Mouse (Mus musculus): ENCODE results near the gene Pink1.

Gene Pink1

DNA sequence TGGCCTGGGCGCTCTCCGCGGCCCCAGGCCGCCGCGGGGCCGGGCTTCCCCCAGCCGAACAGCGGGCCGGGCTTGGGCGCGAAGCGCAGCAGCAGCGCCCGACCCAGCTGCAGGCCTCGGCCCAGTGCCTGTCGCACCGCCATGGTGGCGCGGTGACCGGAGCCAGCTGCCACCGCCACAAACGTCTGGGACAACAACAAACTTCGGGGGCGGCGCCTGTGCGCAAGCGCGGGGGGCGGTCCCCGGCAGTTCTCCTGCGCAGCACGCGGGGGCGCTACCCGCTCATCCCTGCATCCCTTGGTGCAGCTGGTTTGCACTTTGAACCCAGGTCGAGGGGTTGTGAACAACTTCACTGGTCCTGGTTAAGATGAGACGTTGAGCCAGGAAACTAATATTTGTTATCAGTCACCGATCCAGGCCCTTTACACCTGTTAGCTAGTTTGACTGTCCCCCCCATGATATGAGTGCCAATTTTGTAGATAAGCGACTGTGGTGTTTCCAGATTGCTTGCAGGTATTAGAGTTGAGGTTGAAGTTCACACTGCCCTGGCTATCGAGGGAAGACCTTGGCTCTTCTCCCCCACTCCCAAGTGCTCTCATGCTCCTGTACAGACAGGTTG, at the start of gene Pink1:
Gene Pink1, minus strand, starts transcription at position 231 of the 619 bp plus-strand sequence.
- DNase-seq = peak; percentile 94 to 95

DNA sequence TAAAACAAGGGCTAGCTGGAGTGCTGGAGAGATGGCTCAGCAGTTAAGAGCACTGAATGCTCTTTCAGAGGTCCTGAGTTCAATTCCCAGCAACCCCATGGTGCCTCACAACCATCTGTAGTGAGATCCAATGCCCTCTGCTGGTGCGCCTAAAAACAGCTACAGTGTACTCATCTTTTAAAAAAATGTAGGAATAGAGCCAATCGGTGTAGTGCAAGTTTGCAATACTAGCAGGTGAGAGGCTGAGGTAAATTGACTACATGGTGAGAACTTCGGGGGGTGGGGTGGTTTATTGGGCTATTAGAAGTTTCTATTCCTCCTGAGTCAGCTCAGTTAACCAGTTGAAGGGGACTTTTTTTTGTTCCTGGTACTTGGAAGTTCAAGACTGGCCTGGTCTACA, 49.0 kb upstream of the Pink1 start:
- no peak for DNase-seq

DNA sequence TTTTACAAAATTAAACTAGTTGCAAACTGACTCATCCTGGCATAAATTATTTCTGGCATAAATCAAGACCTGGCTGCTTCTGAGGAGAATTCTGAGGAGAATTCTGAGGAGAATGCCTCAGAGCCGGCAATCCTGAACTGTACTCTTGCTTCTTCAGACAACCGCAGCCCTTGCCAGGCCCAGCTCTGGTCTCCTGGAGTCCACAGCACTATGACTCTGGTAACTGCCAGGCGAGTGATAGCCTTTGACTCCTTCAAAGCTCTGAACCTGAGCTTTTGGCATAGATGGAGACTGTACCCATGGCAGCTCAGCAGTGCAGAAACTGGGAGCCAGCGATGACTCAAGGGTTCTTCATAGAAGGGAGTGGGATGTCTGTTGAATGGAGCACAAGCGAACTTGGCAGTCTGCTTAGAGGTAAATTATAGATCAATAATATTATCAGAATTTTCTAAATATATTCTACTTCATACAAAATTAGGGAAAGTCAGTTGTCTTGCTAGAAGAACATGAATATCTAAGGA, 44.9 kb upstream of the Pink1 start:
- no peak for DNase-seq

DNA sequence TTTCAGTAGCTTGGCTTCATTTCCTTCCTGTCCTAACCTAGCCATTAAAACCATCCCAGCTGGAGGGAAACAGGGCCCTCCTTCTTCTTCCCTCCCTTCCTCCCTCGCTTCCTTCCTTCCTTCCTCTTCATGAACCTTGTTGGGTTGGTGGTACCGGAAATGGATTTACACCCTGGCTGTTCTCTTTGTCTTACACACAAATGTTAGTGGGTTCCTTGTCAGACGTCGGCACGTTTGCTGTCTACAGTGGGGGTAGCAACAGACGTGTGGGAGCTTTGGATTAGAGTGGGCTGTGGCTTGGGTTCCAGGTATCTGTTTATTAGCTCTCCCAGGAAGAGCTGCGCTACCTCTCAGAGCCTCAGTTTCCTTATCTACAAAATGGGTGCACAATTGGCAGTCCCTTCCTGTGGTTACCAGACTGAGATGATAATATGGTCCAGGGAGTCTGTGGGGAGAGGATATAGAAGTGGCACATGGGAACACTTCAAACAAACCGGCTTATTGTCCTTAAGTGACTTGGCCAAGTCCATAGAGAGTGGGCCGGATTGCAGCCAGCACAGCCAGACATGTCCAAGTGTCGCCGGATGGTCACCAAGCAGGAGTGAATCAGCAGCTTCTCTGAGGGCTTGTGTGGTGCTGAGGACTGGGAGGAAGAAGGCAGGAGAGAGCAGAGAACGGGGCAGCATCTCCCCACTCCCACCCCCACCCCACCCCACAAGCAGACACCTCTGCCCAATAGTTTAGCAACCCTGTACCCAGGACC, 42.6 kb upstream of the Pink1 start:
- DNase-seq = no peak

DNA sequence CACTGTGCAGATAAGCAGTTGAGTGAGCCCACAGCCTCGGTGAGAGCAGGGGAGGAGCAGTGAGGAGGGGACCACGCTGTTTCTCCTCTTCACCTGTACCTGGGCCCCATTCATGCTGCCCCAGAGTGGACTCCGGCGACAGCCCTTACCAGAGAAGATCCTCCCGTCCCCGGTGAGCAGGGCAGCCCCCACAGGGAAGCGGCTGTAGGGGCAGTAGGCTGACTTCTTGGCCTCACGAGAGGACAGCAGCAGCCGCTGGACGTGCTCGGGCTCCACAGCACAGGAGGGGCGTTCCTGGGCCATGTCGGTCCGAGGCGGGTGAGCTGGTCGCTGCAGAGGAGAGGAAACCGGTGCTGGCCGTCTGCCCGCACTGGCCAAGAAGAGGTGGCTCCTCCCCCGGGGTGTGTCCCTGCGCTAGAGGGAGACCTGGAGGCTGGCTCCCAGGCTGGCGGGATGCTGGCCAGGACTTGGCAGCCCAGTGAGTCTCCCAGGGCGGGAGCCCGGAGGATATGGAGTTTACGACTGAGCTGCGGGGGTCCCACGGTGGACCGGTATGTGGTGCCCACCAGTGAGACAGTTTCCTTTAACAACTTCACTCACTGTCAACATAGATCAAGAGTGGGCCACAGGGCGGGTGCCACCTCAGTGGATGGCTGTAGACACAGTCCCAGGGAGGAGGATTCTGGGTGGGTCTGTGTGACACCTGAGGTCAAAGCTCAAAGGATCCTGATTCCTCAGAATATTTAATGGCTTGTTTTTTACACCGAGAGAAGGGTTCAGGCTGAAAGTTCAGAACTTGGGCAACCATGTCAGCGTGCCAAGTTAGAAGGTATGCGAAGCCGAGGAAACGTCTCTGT, 41.8 kb upstream of the Pink1 start, which contains the start of gene Cda:
Gene Cda, minus strand, starts transcription at position 352 of the 857 bp plus-strand sequence.
- peak; percentile 65 to 75 for DNase-seq

DNA sequence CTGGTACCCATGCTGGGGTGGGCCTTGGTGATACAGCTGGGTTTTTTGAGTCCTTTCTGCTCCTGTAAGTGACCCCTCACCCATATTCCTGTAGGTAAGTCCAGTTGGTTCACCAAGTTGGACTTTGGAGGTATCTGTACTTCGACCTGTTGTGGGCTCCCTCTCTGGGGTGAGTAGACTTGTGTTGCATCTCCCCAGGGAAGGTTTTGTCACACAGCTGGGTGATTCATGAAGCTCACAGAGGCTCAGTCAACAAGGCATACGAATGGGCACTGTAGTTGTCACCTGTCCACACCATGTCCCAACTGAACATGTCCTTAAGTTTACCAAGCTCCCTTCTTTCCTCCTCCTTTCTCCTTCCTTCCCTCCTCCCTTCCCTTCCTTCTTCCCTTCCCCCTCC, 40.5 kb upstream of the Pink1 start:
- DNase-seq = no peak

DNA sequence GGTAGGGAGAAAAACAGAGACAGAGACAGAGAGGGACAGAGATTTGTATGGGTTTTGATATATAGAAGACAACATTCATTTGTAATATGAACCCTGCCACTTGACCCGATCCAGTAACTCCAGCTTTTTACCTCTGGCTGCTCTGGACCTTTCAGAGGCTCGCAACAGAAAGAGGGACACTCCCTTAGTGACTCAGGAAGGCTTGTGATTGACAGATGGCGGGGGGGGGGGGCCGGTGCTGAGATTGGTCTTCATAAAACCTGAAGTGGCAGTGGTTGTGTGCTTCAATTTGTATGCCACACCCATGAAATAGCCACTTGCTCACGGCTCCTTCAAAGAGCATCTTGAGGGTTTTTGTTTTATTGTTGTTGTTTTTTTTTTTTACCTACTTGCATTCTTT, 37.4 kb upstream of the Pink1 start:
- no peak for DNase-seq

DNA sequence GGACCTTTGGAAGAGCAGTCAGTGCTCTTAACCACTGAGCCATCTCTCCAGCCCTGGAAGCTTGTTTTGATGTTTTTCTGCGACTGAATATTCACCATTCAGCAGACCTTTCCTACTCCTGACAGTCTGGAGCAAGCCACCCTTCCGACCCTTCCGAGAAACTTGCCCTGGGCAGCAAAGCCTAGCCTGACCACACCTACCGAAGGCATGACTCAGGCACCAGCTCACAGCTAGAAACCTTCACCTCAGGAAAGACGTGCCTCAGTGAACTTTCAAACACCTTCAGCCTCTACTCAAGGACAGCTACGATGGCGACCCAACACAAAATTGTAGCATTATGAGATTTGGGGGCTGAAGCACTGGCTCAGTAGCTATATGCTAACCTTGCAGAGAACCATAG, 36.8 kb upstream of the Pink1 start:
- no peak for DNase-seq

DNA sequence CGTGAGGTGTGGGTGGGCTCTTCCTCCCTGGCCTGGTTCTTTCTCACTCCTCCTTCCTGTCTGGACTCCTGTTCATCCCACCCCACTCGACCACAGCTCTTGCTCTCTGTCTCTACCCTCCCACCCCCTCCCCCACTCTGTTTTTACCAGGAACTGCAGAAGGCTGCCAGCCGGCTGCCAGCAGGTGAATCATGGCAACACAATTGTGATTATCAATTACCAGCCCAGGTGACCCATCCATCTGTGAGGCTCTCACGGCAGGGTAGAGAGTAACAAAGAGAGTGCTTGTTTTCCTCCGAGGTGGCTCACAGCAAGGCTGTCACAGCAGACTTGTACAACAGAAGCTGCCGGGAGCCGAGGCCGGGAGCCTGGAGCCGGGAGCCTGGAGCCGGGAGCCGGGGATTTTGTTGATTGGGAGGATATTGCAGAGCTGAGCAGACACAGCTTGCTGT, 35.3 kb upstream of the Pink1 start:
- DNase-seq = peak; percentile 51 to 65

DNA sequence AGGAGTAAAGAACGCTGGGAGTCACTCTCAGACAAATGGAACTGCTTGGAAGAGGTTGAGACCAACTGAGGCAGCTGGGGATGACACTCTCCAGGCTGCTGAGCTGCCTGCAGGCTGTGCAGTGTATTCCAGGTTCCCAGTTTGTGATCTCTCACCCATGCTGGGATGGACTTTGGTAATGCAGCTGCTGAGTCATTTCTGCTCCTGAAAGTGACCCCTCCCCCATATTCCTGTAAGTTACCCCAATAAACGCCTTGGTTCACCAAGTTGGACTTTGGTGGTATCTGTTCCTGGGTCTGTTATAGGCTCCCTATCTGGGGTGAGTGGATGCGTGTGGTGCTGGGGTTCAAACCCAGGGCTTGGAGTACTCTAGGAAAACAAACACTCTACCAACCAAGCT, 32.1 kb upstream of the Pink1 start:
- DNase-seq = no peak

DNA sequence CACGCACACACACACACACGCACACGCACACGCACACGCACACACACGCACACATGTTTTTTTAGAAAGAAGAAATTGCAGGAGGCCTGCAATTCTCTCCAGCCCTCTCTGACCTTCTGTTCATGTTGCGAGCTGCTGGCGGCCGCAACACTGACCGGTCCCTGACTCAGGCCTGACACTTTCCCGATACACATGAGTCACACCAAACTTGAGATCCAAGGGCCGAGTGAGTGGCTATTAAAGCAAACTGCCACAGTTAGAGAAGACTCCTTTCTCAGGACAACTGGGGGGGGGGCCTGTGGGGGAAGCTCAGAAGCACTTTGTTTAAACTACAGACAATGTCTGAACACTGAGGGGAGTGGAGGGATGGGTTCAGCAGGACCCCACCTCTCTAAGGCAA, 30.4 kb upstream of the Pink1 start:
- DNase-seq = no peak

DNA sequence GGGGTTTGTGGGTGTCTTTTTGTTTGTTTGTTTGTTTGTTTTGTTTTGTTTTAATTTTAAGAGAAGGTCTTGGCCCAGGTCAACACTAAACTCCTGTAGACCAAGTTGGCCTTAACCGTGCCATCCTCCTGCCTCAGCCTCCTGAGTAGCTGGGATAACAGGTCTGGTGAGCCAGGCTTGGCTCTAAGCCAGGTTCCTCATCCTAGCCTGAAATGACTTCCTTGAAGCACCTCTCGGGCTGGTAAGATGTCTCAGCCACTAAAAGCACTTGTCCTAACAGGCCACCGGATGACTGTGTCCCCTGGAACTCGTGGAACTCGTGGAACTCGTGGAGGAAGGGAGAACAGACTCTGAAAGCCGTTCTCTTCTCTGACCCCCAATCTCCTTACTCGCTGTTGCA, 30.0 kb upstream of the Pink1 start:
- DNase-seq = no peak

DNA sequence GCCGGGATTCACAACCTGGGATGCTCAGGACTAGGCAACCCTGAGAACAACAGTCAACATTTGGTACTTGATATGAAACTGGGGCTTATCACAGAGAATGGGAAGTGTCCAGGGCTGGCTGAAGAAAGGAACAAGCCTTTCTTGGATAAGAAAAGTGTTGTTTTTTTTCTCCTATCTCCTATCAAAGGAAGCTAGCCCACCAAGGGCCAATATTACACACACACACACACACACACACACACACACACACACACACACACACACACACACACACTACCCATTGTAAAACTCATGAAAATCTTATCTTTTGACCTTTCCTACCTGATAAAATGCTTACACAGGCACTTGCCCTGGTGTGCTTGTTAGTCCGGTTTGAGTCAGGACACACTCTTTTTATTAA, 29.4 kb upstream of the Pink1 start:
- DNase-seq = no peak

DNA sequence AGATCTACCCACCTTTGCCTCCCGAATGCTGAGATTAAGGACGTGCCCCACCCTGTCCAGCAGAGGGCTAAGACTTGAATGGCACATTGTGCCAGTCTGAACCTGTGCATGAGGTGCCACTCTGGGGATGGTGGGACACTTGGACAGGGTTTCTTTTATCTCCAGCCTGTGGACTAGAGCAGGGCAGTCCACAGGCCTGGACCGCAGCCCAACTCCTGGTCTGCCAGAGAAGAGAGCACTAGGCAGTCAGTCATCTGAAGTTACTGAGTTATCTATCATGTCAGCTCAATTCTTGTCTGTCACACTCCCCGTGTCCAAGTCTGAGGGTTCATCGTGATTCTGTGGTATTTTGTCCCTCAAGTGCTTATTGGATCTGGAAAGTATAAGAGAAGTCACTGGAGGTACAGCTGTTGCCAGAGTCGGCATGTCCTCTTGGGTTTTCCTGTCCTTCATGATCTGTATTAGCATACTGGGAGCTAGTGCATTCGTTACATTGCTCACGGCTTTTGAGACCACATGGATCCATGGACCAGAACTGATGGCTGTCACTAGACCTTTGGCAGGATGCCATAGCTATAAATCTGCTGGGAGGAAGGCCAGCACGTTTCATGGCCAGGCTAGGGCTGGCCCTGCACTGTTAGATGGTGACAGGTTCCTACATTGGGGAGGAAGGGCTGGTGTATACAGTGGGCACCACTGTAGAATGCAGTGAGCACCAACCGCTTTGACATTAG, 27.5 kb upstream of the Pink1 start:
- peak in 1 of 2 experiments; percentile 34 for DNase-seq

DNA sequence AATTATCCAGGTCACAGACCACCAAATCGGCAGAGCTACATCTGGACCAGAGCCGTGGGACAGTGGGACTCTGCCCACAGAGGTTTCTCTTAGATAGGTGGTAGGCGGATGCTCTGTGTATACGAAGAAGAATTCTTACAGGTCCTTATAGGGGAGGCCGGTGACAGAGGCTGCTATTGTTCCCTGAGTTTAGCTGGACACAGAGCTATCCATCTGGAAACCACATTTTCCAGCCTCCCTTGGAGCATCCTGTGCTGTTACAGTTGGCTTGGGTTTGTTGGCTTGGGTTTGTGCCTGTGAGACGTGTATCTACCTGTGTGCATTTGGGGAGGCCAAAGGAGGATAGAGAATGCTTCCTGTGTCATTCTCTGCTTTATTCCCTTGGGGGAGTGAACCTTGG, 26.6 kb upstream of the Pink1 start:
- DNase-seq = no peak

DNA sequence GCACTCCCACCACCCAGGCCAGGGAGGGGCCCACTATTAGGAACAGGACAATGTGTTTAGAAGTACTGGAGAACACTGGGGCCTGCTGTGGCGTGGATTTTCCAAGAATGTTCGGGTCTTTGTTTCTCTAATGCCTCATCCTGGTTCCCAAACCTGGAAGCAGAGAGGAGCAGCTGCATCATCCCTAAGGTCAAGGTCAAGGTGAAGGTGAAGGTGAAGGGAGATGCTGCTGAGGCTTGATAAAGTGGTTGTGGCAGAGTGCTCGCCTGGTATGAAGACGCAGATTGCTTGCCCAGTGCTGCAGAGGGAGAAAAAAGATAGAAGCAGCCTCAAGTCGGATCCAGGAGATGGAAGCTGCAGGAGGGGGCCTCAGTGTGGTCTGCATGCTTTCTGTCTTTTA, 25.7 kb upstream of the Pink1 start:
- DNase-seq = no peak

DNA sequence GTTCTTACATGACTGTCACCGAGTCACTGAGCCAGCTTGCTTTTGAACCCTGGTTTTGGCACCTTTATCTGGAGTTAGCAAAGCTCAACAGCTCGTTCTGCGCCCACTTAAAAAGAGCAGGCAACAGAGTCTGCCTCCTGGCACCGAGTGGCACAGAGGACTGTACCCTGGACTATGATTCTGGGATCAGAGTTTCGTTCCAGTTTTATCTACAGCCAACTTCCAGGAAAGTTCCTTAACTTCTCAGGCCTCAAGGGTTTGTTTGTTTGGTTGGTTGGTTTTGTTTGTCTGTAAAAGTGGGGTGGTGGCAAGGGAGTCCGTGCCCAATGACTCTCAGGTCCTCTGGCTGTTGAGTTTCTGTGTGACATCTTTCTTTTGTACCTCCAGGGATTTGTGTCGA, 22.6 kb upstream of the Pink1 start:
- DNase-seq = no peak

DNA sequence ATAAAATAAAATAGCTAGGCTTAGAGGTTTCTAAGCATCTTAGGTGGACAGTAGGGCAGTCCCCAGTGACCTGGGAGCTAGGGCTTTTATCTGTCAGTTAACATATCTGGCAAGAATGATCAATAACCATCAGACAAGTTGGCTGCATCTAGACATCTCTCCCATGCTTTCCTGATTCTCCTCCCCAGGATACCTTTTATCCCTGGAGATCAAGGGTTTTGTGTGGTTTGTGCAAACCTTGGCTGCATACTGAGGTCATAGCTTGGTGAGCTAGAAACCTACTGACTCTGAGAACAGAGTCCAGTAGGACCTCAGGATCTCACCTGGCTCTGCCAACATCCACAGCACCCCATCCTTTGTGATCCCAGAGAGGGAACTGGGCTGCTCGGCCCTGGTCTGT, 21.2 kb upstream of the Pink1 start:
- no peak for DNase-seq

DNA sequence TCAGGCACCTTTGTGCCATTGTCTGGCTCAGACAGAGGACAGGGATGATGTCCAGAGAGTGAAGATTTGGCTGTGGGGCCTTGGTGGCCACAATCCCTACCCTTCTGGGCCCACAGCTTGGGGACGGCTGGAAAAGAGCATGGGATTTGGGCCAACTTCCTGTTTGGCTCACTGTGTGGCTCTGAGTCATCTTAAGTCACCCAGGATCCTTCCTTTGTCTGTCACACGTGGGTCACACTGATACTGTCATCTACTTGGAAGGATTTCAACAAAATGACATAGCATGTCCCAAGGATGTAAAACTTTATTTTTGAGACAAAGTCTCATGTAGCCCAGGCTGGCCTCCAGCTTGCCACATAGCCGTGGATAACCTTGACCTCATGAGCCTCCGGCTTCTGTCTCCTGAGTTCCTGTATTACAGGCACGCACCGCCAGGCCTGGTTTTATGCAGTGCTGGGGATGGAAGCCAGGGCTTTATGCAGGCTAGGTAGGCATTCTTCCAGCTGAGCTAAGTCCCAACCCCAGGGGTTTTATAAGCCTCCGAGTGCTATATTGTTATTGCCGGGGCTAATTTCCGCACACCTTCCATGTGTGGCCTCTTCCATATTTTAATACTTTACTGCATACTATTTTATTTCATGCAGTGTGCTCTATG, 18.9 kb upstream of the Pink1 start:
- DNase-seq = peak; percentile 55 to 74

DNA sequence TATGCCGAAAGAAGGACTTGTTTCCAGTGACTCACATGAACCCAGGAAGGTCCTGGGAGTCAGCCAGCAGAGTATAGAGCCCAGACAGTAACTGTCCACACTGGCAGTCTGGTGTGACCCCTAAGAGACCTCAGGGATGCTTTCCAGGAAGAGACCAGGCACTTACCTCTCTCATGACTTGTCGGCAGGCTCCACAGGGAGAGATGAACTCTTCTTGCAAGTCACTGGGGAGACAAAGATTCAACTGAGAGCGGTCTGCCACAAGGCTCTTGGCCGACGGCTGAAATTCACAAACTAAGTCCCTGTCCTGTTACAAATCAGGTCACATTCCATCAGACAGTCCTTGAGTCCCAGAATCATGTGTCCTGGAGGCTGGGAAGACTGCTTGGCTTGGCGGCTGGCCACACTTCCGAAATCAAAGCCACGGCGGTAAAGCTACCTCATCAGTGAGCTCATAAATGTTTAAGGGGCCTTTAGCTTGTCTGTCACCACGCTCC, 17.3 kb upstream of the Pink1 start:
- peak; percentile 65 to 71 for DNase-seq

DNA sequence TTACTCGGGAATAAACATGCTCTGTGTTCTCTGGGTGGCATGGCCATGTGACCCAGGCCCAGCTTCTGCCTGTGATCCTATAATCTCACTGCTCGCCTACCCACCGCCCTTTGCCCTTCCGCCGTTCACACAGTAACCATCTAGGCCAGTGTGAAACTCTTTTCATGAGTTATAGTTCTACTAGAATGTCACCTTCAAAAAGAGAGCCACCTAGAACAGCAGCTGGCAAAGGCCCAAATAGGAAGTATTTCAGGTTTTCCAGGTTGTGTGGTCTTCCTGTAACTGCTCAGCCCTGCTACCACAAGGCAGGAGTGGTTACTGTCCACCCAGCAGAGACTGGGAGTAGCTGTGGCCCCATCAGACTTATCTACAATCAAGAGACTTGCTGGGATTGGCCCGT, 16.7 kb upstream of the Pink1 start:
- DNase-seq = no peak

DNA sequence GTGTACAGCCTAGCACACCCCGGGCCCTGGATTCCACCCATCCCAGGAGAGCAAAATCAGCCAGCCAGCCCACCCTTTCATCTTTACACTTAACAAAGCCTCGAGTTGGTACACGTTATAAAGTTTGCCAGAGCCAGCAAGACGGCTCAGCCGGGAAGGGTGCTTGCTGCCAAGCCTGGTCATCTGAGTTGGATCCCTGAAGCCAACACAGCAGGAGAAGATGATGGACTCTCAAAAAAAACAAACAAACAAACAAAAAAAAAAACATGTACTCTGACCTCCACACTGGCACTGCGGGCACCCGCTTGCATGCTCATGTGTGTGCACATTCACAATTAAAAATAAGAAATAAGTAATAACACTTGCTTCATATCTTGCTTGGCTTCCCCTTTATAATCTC, 15.9 kb upstream of the Pink1 start:
- DNase-seq = no peak

Measured in cerebellum, postnatal 14 days (tissue).